Mouse (Mus musculus) spleen, postnatal 10 days (tissue): Measurements from ENCODE around the gene Krt90.

Experiments
- DNase-seq, 2 experiments: peaks; one replicate each; pipeline ENCODE4 v3.0.0; 2021 to 2022; ENCODE audit warnings: low spot score in 2 of 2

Gene Krt90

GRCm38 (mm10) chr15:101562850-101563249 lies at the start of gene Krt90:
Gene Krt90 (minus strand): TSS chr15:101562950.
- DNase-seq = no peak

- no peak for DNase-seq
Measured at GRCm38 (mm10) chr15:101599123-101599522, 36.4 kb upstream of the Krt90 start.

GRCm38 (mm10) chr15:101588216-101588615 lies 25.5 kb upstream of the Krt90 start:
- DNase-seq = no peak

- no peak for DNase-seq
Measured at GRCm38 (mm10) chr15:101584456-101584855, 21.7 kb upstream of the Krt90 start.

- DNase-seq = no peak
Measured at GRCm38 (mm10) chr15:101583211-101583965, 20.6 kb upstream of the Krt90 start.

GRCm38 (mm10) chr15:101581701-101582100 lies 19.0 kb upstream of the Krt90 start:
- DNase-seq = no peak

- no peak for DNase-seq
Measured at GRCm38 (mm10) chr15:101575506-101575905, 12.8 kb upstream of the Krt90 start.

GRCm38 (mm10) chr15:101573796-101574345 lies 11.1 kb upstream of the Krt90 start, which contains the start of gene Krt75:
Gene Krt75 (minus strand): TSS chr15:101573904.
- no peak for DNase-seq

- no peak for DNase-seq
Measured at GRCm38 (mm10) chr15:101567780-101568179, 5.0 kb upstream of the Krt90 start.

GRCm38 (mm10) chr15:101558034-101558646 lies 4.6 kb downstream of the Krt90 start:
- no peak for DNase-seq

- DNase-seq = peak in 1 of 2 experiments; percentile 36
Measured at GRCm38 (mm10) chr15:101553169-101553568, 9.6 kb downstream of the Krt90 start.

GRCm38 (mm10) chr15:101552188-101552587 lies 10.6 kb downstream of the Krt90 start:
- DNase-seq = no peak

GRCm38 (mm10) chr15:101550567-101550966 lies 12.2 kb downstream of the Krt90 start, which contains the start of gene Krt82:
Gene Krt82 (minus strand): TSS chr15:101550667.
- no peak for DNase-seq

GRCm38 (mm10) chr15:101544478-101544877 lies 18.3 kb downstream of the Krt90 start:
- DNase-seq = no peak

GRCm38 (mm10) chr15:101542543-101542942 lies 20.2 kb downstream of the Krt90 start:
- no peak for DNase-seq

GRCm38 (mm10) chr15:101538580-101538900 lies 24.2 kb downstream of the Krt90 start:
- DNase-seq = no peak

- no peak for DNase-seq
Measured at GRCm38 (mm10) chr15:101537864-101538579, 24.7 kb downstream of the Krt90 start.

- DNase-seq = no peak
Measured at GRCm38 (mm10) chr15:101536054-101536850, 26.5 kb downstream of the Krt90 start.

GRCm38 (mm10) chr15:101532720-101533119 lies 30.0 kb downstream of the Krt90 start, which contains the start of gene Krt84:
Gene Krt84 (minus strand): TSS chr15:101532820.
- DNase-seq = no peak

- no peak for DNase-seq
Measured at GRCm38 (mm10) chr15:101522556-101523232, 40.1 kb downstream of the Krt90 start.

- DNase-seq = peak in 1 of 2 experiments; percentile 61
Measured at GRCm38 (mm10) chr15:101519792-101520191, 43.0 kb downstream of the Krt90 start.
